Mouse (Mus musculus): ENCODE measurements around the gene Etv6.
A peak's percentile ranks its signal among the peaks of the same experiment; 100 is the strongest.

Gene Etv6

GRCm38 (mm10) chr6:134208180-134208952, 172.9 kb downstream of the Etv6 start:
- DNase-seq (ENCODE audit: low spot score) = no peak

GRCm38 (mm10) chr6:134210675-134211457, 175.4 kb downstream of the Etv6 start:
- DNase-seq (ENCODE audit: low spot score) = no peak

GRCm38 (mm10) chr6:134211458-134211776, 175.9 kb downstream of the Etv6 start:
- DNase-seq (ENCODE audit: low spot score) = no peak

GRCm38 (mm10) chr6:134217747-134218146, 182.2 kb downstream of the Etv6 start:
- DNase-seq (ENCODE audit: low spot score) = no peak

- DNase-seq (ENCODE audit: low spot score) = no peak
Measured at GRCm38 (mm10) chr6:134218441-134218840, 182.9 kb downstream of the Etv6 start.

- DNase-seq (ENCODE audit: low spot score) = no peak
Measured at GRCm38 (mm10) chr6:134219358-134219757, 183.9 kb downstream of the Etv6 start.

- no peak for DNase-seq (ENCODE audit: low spot score)
Measured at GRCm38 (mm10) chr6:134220209-134220777, 184.8 kb downstream of the Etv6 start.

GRCm38 (mm10) chr6:134222248-134222929, 186.9 kb downstream of the Etv6 start:
- peak; percentile 55 for DNase-seq (ENCODE audit: low spot score)

GRCm38 (mm10) chr6:134225564-134225963, 190.1 kb downstream of the Etv6 start:
- no peak for DNase-seq (ENCODE audit: low spot score)

- DNase-seq (ENCODE audit: low spot score) = no peak
Measured at GRCm38 (mm10) chr6:134226349-134227169, 191.1 kb downstream of the Etv6 start.

GRCm38 (mm10) chr6:134236311-134236710, 200.8 kb downstream of the Etv6 start:
- no peak for DNase-seq (ENCODE audit: low spot score)

GRCm38 (mm10) chr6:134238455-134238854, 203.0 kb downstream of the Etv6 start:
- no peak for DNase-seq (ENCODE audit: low spot score)

GRCm38 (mm10) chr6:134240988-134241387, 205.5 kb downstream of the Etv6 start:
- DNase-seq (ENCODE audit: low spot score) = no peak

- peak; percentile 49 for DNase-seq (ENCODE audit: low spot score)
Measured at GRCm38 (mm10) chr6:134243119-134243518, 207.6 kb downstream of the Etv6 start.

GRCm38 (mm10) chr6:134243546-134243945, 208.0 kb downstream of the Etv6 start:
- peak; percentile 74 for DNase-seq (ENCODE audit: low spot score)

- no peak for DNase-seq (ENCODE audit: low spot score)
Measured at GRCm38 (mm10) chr6:134244071-134244470, 208.6 kb downstream of the Etv6 start.

- no peak for DNase-seq (ENCODE audit: low spot score)
Measured at GRCm38 (mm10) chr6:134246109-134246508, 210.6 kb downstream of the Etv6 start.

- no peak for DNase-seq (ENCODE audit: low spot score)
Measured at GRCm38 (mm10) chr6:134247324-134247723, 211.8 kb downstream of the Etv6 start.

- no peak for DNase-seq (ENCODE audit: low spot score)
Measured at GRCm38 (mm10) chr6:134248720-134249119, 213.2 kb downstream of the Etv6 start.

GRCm38 (mm10) chr6:134250764-134251163, 215.3 kb downstream of the Etv6 start:
- DNase-seq (ENCODE audit: low spot score) = no peak

- no peak for DNase-seq (ENCODE audit: low spot score)
Measured at GRCm38 (mm10) chr6:134251364-134251763, 215.9 kb downstream of the Etv6 start.
